Mouse (Mus musculus): ENCODE results near the gene Il17rd.

GRCm38 (mm10) chr14:27118546-27118945 is 79.8 kb downstream of the Il17rd start:
- TF ChIP-seq CTCF (IDR thresholded peaks at IDR 0.05; ENCODE audit: extremely low read depth, insufficient read depth, low read length) (no peak), POLR2A (IDR thresholded peaks at IDR 0.05; ENCODE audit: extremely low read depth, insufficient read depth, low read length) (no peak)

Measured in cortical plate, adult 2 months (tissue).